ENCODE assay signal across 32 mouse cellular contexts in the genomic region with DNA sequence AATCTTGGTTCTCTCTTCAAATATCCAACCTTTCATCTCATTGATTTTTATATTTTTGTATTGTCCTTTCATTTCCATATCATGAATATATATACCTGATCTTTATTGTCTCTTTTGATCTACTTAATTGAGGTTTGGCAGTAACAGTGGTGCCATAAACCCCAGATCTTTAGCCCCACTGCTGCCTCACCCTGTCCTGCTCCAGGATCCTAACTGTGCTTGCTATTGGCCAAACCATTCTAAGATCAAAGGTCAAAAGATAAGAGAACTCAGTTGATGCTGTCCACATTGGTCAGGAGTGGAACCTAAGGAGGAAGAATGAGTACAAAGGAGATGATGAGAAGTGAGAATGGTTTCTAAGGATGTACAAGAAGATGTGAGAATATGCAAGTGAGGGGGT.
"Had no signal": no experiment of that assay in that cellular context is flagged by ENCODE, and none has a peak within 500 bp of the region (broad histone marks: within the 10 kb centered on the region; RNA-seq: fewer than 3 reads in every experiment).

No protein-coding gene starts in this region.

- ATAC-seq: hindbrain, embryonic 16.5 days; hindbrain, postnatal 0 days; inflammation-experienced regulatory T-cells, adult 6 months had no signal

- H3K9me3 ChIP-seq: heart, embryonic 10.5 days; heart, embryonic 12.5 days; heart, embryonic 13.5 days; heart, embryonic 15.5 days; hindbrain, embryonic 10.5 days; hindbrain, embryonic 12.5 days; hindbrain, embryonic 13.5 days; hindbrain, embryonic 15.5 days; kidney, embryonic 15.5 days had no signal

- H3K4me1 ChIP-seq: heart, embryonic 10.5 days; heart, embryonic 12.5 days; heart, embryonic 13.5 days; heart, embryonic 15.5 days; hindbrain, embryonic 10.5 days; hindbrain, embryonic 12.5 days; hindbrain, embryonic 15.5 days had no signal

- H3K9ac ChIP-seq: heart, embryonic 12.5 days; heart, embryonic 13.5 days; heart, embryonic 15.5 days; hindbrain, embryonic 12.5 days; hindbrain, embryonic 13.5 days; hindbrain, embryonic 15.5 days; kidney, embryonic 15.5 days had no signal

- DNase-seq: heart, postnatal 10 days; heart, postnatal 14 days; heart, postnatal 36 days; heart, postnatal 4 days; kidney, adult 11 months; kidney, adult 18-20 months; kidney, adult 2 months; kidney, adult 8-10 months; kidney, adult 9 months; kidney, postnatal 10 days; kidney, postnatal 14 days; kidney, postnatal 25 days; kidney, postnatal 36 days; kidney, postnatal 4 days; layer of hippocampus, adult 9-11 months; layer of hippocampus, postnatal 36 days had no signal

- H3K27me3 ChIP-seq: heart, embryonic 12.5 days; heart, embryonic 13.5 days; heart, embryonic 15.5 days; hindbrain, embryonic 12.5 days; hindbrain, embryonic 13.5 days; hindbrain, embryonic 15.5 days; kidney, embryonic 15.5 days had no signal

- H3K36me3 ChIP-seq: heart, embryonic 10.5 days; heart, embryonic 12.5 days; heart, embryonic 13.5 days; heart, embryonic 15.5 days; hindbrain, embryonic 10.5 days; hindbrain, embryonic 12.5 days; hindbrain, embryonic 13.5 days; hindbrain, embryonic 15.5 days; kidney, embryonic 15.5 days had no signal

- H3K4me3 ChIP-seq: heart, embryonic 10.5 days; heart, embryonic 12.5 days; heart, embryonic 13.5 days; heart, embryonic 15.5 days; hindbrain, embryonic 10.5 days; hindbrain, embryonic 12.5 days; hindbrain, embryonic 13.5 days; hindbrain, embryonic 15.5 days; kidney, embryonic 15.5 days; layer of hippocampus, adult 2 months; left cerebral cortex, adult 2 months had no signal

- H3K27ac ChIP-seq: heart, embryonic 10.5 days; heart, embryonic 13.5 days; heart, embryonic 15.5 days; hindbrain, embryonic 10.5 days; hindbrain, embryonic 12.5 days; hindbrain, embryonic 13.5 days; hindbrain, embryonic 15.5 days; hindbrain, postnatal 0 days; kidney, embryonic 15.5 days; kidney, postnatal 0 days; layer of hippocampus, adult 2 months; left cerebral cortex, adult 2 months had no signal

- H3K4me2 ChIP-seq: heart, embryonic 11.5 days; heart, embryonic 12.5 days; heart, embryonic 13.5 days; heart, embryonic 15.5 days; hindbrain, embryonic 12.5 days; hindbrain, embryonic 13.5 days; hindbrain, embryonic 15.5 days; kidney, embryonic 15.5 days had no signal
